Mouse (Mus musculus) limb, embryonic 11.5 days (tissue): ENCODE data around the gene Tmem221. TPM values are rescaled to one million over a fixed set of nuclear protein-coding genes. Genes with fewer than 3 reads are reported as not detected.

ENCODE experiments used
- ATAC-seq: fragments of 200-750 bp; cut with Nextera tagmentation; 2 replicates; pipeline ENCODE4 v1.8.0; 2017; ENCODE audit warnings: low read depth; ENCODE audit not compliant: insufficient number of reproducible peaks, low FRiP score, low TSS enrichment
- DNase-seq: peaks from one replicate; pipeline ENCODE4 v3.0.0-alpha.2; 2015; ENCODE audit warnings: low spot score
- H3K27ac ChIP-seq: fragments of 300-500 bp; sonication (generic); replicated peaks from 2 replicates; pipeline ENCODE4 v1.5.1; 2014; ENCODE audit warnings: low read depth, mild to moderate bottlenecking, low read length
- H3K27me3 ChIP-seq: fragments of 300-500 bp; sonication (generic); 2 replicates; pipeline ENCODE4 v1.6.1; 2014; ENCODE audit warnings: mild to moderate bottlenecking, low read length, mixed read lengths; ENCODE audit not compliant: control insufficient read depth, insufficient read depth
- H3K36me3 ChIP-seq: fragments of 300-500 bp; sonication (generic); 2 replicates; pipeline ENCODE4 v1.6.1; 2014; ENCODE audit warnings: mild to moderate bottlenecking, low read length, moderate library complexity, mixed read lengths; ENCODE audit not compliant: control insufficient read depth, insufficient read depth
- H3K4me1 ChIP-seq: fragments of 300-500 bp; sonication (generic); 2 replicates; pipeline ENCODE4 v1.6.1; 2014; ENCODE audit warnings: low read length, mixed read lengths; ENCODE audit not compliant: control insufficient read depth, insufficient read depth
- H3K4me2 ChIP-seq: fragments of 300-500 bp; sonication (generic); 2 replicates; pipeline ENCODE4 v1.6.1; 2014; ENCODE audit warnings: low read depth, mild to moderate bottlenecking, moderate library complexity; ENCODE audit not compliant: severe bottlenecking
- H3K4me3 ChIP-seq: fragments of 300-500 bp; sonication (generic); 2 replicates; pipeline ENCODE4 v1.5.1; 2014; ENCODE audit warnings: low read depth, low read length
- H3K9ac ChIP-seq: fragments of 300-500 bp; sonication (generic); 2 replicates; pipeline ENCODE4 v1.6.1; 2014; ENCODE audit warnings: mild to moderate bottlenecking, low read length
- H3K9me3 ChIP-seq: fragments of 300-500 bp; sonication (generic); 2 replicates; pipeline ENCODE4 v1.6.1; 2016; ENCODE audit warnings: low read length; ENCODE audit not compliant: control insufficient read depth
- WGBS: fragments of 180-500 bp; shearing (Covaris S2); extraction: QIAGEN DNeasy Blood & Tissue Kit; methylation state at CpG from one replicate; pipeline ENCODE4 v1.1.7; 2014; 5-methylcytosine and 5-hydroxymethylcytosine counted together
- polyA plus RNA-seq: library from polyadenylated mRNA; unstranded; fragments of >200 nt; fragmentation: Nextera tagmentation; extraction: Ambion mirVana; gene quantifications from 2 replicates; pipeline ENCODE4 v1.2.1, GENCODE M21; 2014

The Tmem221 gene
- polyA plus RNA-seq, 1 experiment from 2014 or later = 0.27 TPM

- Histone ChIP-seq H3K4me3 (no peak overlapping the region), H3K27ac (no peak overlapping the region), H3K4me1 (no peaks in the 10 kb centered on the region), H3K9me3 (no peaks in the 10 kb centered on the region), H3K27me3 (no peaks in the 10 kb centered on the region), H3K4me2 (no peak overlapping the region), H3K36me3 (no peaks in the 10 kb centered on the region), H3K9ac (no peak overlapping the region)
- DNase-seq = peak; percentile 67
- 72% methylated on average over 2 of the region's 2 CpGs for WGBS
- no peak for ATAC-seq
These were observed 28.2 kb upstream of the Tmem221 start for GRCm38 (mm10) chr8:71586891-71587290.

DNA sequence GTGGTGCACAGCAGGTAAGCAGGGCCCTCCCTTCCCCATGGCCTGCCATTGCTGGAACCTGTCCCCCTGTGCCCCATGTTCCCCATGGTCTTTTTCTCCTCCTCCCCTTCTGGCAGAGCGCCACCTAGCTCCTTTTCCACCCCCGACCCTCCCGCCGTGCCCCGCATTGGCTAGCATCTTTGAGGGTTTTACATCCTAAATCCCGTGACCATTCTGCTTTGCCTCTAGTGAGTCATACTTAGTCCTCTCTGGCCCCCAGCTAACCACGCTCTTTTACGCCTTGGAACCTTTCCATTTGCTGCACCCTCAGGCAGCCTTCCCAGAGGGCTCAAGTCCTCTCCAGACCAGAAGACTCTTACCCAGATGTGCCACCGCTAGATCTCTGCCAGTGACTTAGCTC, 21.5 kb upstream of the Tmem221 start:
- H3K9ac ChIP-seq = no peak overlapping the region
- H3K36me3 ChIP-seq = no peaks in the 10 kb centered on the region
- ATAC-seq (no peak), DNase-seq (no peak)
- WGBS = 46% methylated on average over 9 of the region's 9 CpGs
- H3K4me1 ChIP-seq = no peaks in the 10 kb centered on the region
- H3K27ac ChIP-seq = no peak overlapping the region
- no peak overlapping the region for H3K4me3 ChIP-seq
- H3K4me2 ChIP-seq = no peak overlapping the region
- H3K27me3 ChIP-seq = no peaks in the 10 kb centered on the region
- no peaks in the 10 kb centered on the region for H3K9me3 ChIP-seq

- ATAC-seq = no peak
These were observed 20.8 kb upstream of the Tmem221 start for GRCm38 (mm10) chr8:71579476-71579875.

GRCm38 (mm10) chr8:71579009-71579408, 20.3 kb upstream of the Tmem221 start:
- 61% methylated on average over 1 of the region's 1 CpGs for WGBS

More at GRCm38 (mm10) chr8:71579476-71579875, 20.8 kb upstream of the Tmem221 start:
- WGBS = 90% methylated on average over 14 of the region's 14 CpGs
- Histone ChIP-seq H3K4me3 (no peak overlapping the region), H3K9me3 (no peaks in the 10 kb centered on the region), H3K4me2 (no peak overlapping the region), H3K4me1 (no peaks in the 10 kb centered on the region), H3K9ac (no peak overlapping the region), H3K36me3 (no peaks in the 10 kb centered on the region), H3K27me3 (no peaks in the 10 kb centered on the region), H3K27ac (no peak overlapping the region)
- DNase-seq = no peak

GRCm38 (mm10) chr8:71577856-71578387, 19.3 kb upstream of the Tmem221 start:
- Histone ChIP-seq H3K9me3 (no peaks in the 10 kb centered on the region), H3K4me1 (no peaks in the 10 kb centered on the region), H3K9ac (no peak overlapping the region), H3K4me2 (no peak overlapping the region), H3K27me3 (no peaks in the 10 kb centered on the region), H3K36me3 (no peaks in the 10 kb centered on the region), H3K27ac (no peak overlapping the region), H3K4me3 (no peak overlapping the region)
- ATAC-seq (no peak), DNase-seq (no peak)
- 80% methylated on average over 4 of the region's 4 CpGs for WGBS

More at GRCm38 (mm10) chr8:71579009-71579408, 20.3 kb upstream of the Tmem221 start:
- H3K4me1 ChIP-seq = no peaks in the 10 kb centered on the region
- H3K4me3 ChIP-seq = no peak overlapping the region
- ATAC-seq = no peak
- no peak overlapping the region for H3K9ac ChIP-seq
- no peak overlapping the region for H3K27ac ChIP-seq
- no peaks in the 10 kb centered on the region for H3K36me3 ChIP-seq
- DNase-seq = no peak
- H3K9me3 ChIP-seq = no peaks in the 10 kb centered on the region
- no peak overlapping the region for H3K4me2 ChIP-seq
- no peaks in the 10 kb centered on the region for H3K27me3 ChIP-seq

DNA sequence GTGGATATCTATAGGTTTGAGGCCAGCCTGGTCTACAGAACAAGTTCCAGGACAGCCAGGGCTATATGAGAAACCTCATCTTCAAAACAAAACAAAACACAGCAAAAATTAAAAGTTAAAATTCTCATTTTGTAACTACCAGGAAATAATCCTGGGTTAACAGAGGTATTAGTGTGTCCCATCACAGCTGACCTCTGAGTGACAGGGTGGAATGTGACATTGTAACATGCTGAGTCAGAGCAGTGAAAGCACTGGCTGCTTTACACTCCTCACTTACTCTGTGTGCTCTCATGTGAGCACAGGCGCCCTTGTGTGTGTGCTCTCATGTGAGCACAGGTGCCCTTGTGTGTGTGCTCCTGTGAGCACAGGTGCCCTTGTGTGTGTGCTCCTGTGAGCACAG, 16.3 kb upstream of the Tmem221 start:
- H3K4me1 ChIP-seq = 0 out of 2 replicates have a peak, but pooled peaks cover 3% of the 10 kb centered on the region
- no peak overlapping the region for H3K9ac ChIP-seq
- DNase-seq (no peak), ATAC-seq (no peak)
- H3K27me3 ChIP-seq = no peaks in the 10 kb centered on the region
- no peak overlapping the region for H3K4me3 ChIP-seq
- no peak overlapping the region for H3K4me2 ChIP-seq
- no peaks in the 10 kb centered on the region for H3K9me3 ChIP-seq
- WGBS = 74% methylated on average over 1 of the region's 1 CpGs
- no peaks in the 10 kb centered on the region for H3K36me3 ChIP-seq
- no peak overlapping the region for H3K27ac ChIP-seq

DNA sequence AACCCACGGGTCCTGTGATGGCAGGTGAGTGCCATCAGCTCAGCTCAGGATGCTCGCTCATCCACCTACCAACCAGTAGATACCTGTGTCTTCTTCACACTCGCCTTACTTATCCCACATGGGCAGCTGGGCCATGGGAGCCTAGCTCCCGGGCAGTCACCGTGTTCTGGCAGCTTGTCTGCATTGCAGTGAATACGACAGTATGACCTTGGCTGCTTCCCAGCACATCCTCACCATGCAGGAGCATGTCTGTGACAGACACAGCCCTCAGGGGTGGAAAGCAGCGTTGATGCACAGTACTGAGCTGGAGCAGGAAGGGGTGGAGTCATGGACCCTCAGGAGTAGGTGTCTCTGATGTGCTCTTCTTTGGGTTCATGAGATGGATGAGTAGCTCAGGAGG, 15.8 kb upstream of the Tmem221 start:
- Histone ChIP-seq H3K27me3 (no peaks in the 10 kb centered on the region), H3K4me3 (no peak overlapping the region), H3K36me3 (no peaks in the 10 kb centered on the region), H3K9ac (no peak overlapping the region), H3K27ac (no peak overlapping the region), H3K4me1 (0 out of 2 replicates have a peak, but pooled peaks cover 3% of the 10 kb centered on the region), H3K4me2 (no peak overlapping the region), H3K9me3 (no peaks in the 10 kb centered on the region)
- DNase-seq = no peak
- 76% methylated on average over 7 of the region's 7 CpGs for WGBS
- no peak for ATAC-seq

- Histone ChIP-seq H3K36me3 (no peaks in the 10 kb centered on the region), H3K27me3 (peaks cover 7% of the 10 kb centered on the region; the same call in 1 of the 2 replicates), H3K27ac (no peak overlapping the region), H3K4me2 (no peak overlapping the region), H3K9ac (no peak overlapping the region), H3K4me1 (peaks cover 8% of the 10 kb centered on the region; the same call in 1 of the 2 replicates), H3K4me3 (no peak overlapping the region), H3K9me3 (no peaks in the 10 kb centered on the region)
- WGBS = 87% methylated on average over 9 of the region's 9 CpGs
- ATAC-seq = no peak
- no peak for DNase-seq
These were observed 14.4 kb upstream of the Tmem221 start for GRCm38 (mm10) chr8:71572847-71573633.
